Mouse (Mus musculus): ENCODE measurements around the gene Jak1. TPM values are rescaled to one million over a fixed set of nuclear protein-coding genes. Genes with fewer than 3 reads are reported as not detected.

The Jak1 gene
- total RNA-seq, 1 experiment, result 22.5 TPM

DNA sequence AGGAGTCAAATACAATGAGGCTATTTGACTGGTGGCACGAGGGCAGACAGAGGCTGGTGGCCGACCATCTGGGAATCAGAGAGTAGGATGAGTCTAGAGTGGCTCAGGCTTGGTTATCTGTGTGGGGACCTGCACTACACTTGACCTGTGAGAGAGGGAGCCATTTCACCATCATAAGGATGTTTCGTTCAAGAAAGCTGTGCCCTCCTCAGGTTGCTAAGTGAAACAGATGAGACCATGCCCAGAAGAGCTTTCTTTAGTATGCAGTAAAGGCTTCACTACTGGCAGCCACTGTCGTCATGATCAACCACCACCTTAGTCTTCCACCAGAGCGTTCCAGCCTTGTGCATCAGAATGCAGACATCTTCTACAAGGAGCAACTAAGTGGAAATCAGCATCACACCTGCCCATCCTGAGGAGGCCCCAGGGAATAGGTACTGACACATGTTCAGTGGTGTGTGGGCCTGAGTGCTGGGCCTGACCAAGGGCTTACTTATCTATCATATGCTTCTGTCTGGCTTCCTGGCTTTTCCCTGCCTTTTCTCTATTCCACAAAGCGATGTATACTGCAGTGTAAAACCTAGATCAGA is 96.8 kb downstream of the Jak1 start:
- Histone ChIP-seq H3K27ac (ENCODE audit: insufficient read depth, low read depth, low read length, poor library complexity, severe bottlenecking) (no peak overlapping the region), H3K4me1 (ENCODE audit: control insufficient read depth in 2 of 2, insufficient read depth in 2 of 2, low read length in 2 of 2, poor library complexity in 1 of 2) (no peaks in the 10 kb centered on the region), H3K36me3 (ENCODE audit: control insufficient read depth, insufficient read depth, low read length, poor library complexity, severe bottlenecking) (peaks cover 4% of the 10 kb centered on the region; the same call in 1 of the 2 replicates), H3K9ac (ENCODE audit: insufficient read depth, low read depth, low read length, poor library complexity, severe bottlenecking) (no peak overlapping the region), H3K4me3 (ENCODE audit: insufficient read depth in 1 of 2, low read depth in 1 of 2, low read length in 2 of 2, poor library complexity in 1 of 2, severe bottlenecking in 1 of 2) (no peak overlapping the region), H3K9me3 (ENCODE audit: control insufficient read depth, insufficient read depth, low read depth, low read length) (no peaks in the 10 kb centered on the region)
- TF ChIP-seq ZC3H11A (IDR thresholded peaks at IDR 0.05; ENCODE audit: borderline replicate concordance, low read depth, low read length) (0 out of 2 replicates have a peak, but pooled peaks have one; percentile 26), ZNF384 (IDR thresholded peaks at IDR 0.05; ENCODE audit: low read depth, low read length) (no peak)
- in situ Hi-C loops (cut with MboI; ENCODE audit: low sequenced_read_pairs in 2 of 2, unreplicated experiment in 2 of 2), result loop anchor here in 1 of 2 experiments (10.0 kb wide), 1 partner anchor 157 kb away; no protein-coding TSS in a partner anchor
- peak; percentile 17 for DNase-seq (ENCODE audit: low read depth, low spot score)

DNA sequence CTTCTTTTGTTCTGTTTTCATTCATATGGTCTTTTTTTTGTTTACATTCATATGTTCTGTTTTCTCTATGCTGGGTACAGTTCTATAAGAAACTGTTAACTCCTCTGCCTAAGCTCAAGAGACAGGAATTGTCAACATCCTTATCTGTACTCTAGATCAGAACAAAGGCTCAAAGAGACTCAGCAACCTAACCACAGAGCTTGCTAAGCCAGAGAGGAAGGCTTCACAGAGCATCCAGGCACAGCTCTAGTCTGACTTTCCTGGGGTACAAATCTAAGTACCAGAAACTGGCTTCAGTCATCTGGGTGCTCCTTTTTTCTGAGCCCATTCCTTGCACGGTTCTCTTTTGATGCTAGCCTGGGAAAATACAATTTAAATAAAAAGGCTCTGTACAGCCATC is 97.3 kb downstream of the Jak1 start:
- Histone ChIP-seq H3K36me3 (ENCODE audit: control insufficient read depth, insufficient read depth, low read length, poor library complexity, severe bottlenecking) (peaks cover 4% of the 10 kb centered on the region; the same call in 1 of the 2 replicates), H3K4me1 (ENCODE audit: control insufficient read depth in 2 of 2, insufficient read depth in 2 of 2, low read length in 2 of 2, poor library complexity in 1 of 2) (no peaks in the 10 kb centered on the region), H3K9ac (ENCODE audit: insufficient read depth, low read depth, low read length, poor library complexity, severe bottlenecking) (no peak overlapping the region), H3K4me3 (ENCODE audit: insufficient read depth in 1 of 2, low read depth in 1 of 2, low read length in 2 of 2, poor library complexity in 1 of 2, severe bottlenecking in 1 of 2) (no peak overlapping the region), H3K9me3 (ENCODE audit: control insufficient read depth, insufficient read depth, low read depth, low read length) (no peaks in the 10 kb centered on the region), H3K27ac (ENCODE audit: insufficient read depth, low read depth, low read length, poor library complexity, severe bottlenecking) (no peak overlapping the region)
- in situ Hi-C loops (cut with MboI; ENCODE audit: low sequenced_read_pairs in 2 of 2, unreplicated experiment in 2 of 2), result loop anchor here in 1 of 2 experiments (10.0 kb wide), 1 partner anchor 157 kb away; no protein-coding TSS in a partner anchor
- TF ChIP-seq MAFK (IDR thresholded peaks at IDR 0.05; ENCODE audit: insufficient read depth, low read depth, low read length) (no peak), HCFC1 (IDR thresholded peaks at IDR 0.05; ENCODE audit: borderline replicate concordance, insufficient read depth, low read length) (no peak), ZNF384 (IDR thresholded peaks at IDR 0.05; ENCODE audit: low read depth, low read length) (no peak), CHD2 (IDR thresholded peaks at IDR 0.05; ENCODE audit: low read depth, low read length) (no peak), ZC3H11A (IDR thresholded peaks at IDR 0.05; ENCODE audit: borderline replicate concordance, low read depth, low read length) (no peak)
- DNase-seq (ENCODE audit: low read depth, low spot score), result no peak

DNA sequence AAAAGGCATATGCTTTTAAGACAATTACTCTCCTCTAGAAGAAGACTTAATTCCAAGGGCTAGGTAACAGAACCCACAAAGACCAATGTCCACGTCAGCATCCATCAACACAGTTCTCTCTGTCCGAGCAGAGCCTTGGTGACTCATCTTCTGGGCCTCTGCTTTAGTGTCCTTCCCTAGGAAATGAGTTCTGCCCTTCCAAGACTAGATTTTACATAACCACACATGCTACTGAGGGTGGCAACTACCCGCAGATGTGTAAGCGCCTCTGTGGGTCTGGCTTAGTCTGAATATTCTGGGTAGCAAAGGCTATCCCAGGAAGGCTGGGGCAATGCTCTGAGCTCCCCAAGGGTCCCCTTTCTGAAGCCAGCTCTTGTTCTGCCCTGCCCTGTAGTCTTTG is 99.3 kb downstream of the Jak1 start:
- Histone ChIP-seq H3K4me1 (ENCODE audit: control insufficient read depth in 2 of 2, insufficient read depth in 2 of 2, low read length in 2 of 2, poor library complexity in 1 of 2) (no peaks in the 10 kb centered on the region), H3K36me3 (ENCODE audit: control insufficient read depth, insufficient read depth, low read length, poor library complexity, severe bottlenecking) (peaks cover 8% of the 10 kb centered on the region; the same call in 1 of the 2 replicates), H3K9me3 (ENCODE audit: control insufficient read depth, insufficient read depth, low read depth, low read length) (no peaks in the 10 kb centered on the region), H3K4me3 (ENCODE audit: insufficient read depth in 1 of 2, low read depth in 1 of 2, low read length in 2 of 2, poor library complexity in 1 of 2, severe bottlenecking in 1 of 2) (no peak overlapping the region), H3K9ac (ENCODE audit: insufficient read depth, low read depth, low read length, poor library complexity, severe bottlenecking) (no peak overlapping the region), H3K27ac (ENCODE audit: insufficient read depth, low read depth, low read length, poor library complexity, severe bottlenecking) (no peak overlapping the region)
- DNase-seq (ENCODE audit: low read depth, low spot score), result no peak
- TF ChIP-seq CHD2 (IDR thresholded peaks at IDR 0.05; ENCODE audit: low read depth, low read length) (no peak), ZC3H11A (IDR thresholded peaks at IDR 0.05; ENCODE audit: borderline replicate concordance, low read depth, low read length) (no peak), HCFC1 (IDR thresholded peaks at IDR 0.05; ENCODE audit: borderline replicate concordance, insufficient read depth, low read length) (no peak), ZNF384 (IDR thresholded peaks at IDR 0.05; ENCODE audit: low read depth, low read length) (no peak)
- in situ Hi-C loops (cut with MboI; ENCODE audit: low sequenced_read_pairs in 2 of 2, unreplicated experiment in 2 of 2), result loop anchor here in 1 of 2 experiments (10.0 kb wide), 1 partner anchor 159 kb away; no protein-coding TSS in a partner anchor

DNA sequence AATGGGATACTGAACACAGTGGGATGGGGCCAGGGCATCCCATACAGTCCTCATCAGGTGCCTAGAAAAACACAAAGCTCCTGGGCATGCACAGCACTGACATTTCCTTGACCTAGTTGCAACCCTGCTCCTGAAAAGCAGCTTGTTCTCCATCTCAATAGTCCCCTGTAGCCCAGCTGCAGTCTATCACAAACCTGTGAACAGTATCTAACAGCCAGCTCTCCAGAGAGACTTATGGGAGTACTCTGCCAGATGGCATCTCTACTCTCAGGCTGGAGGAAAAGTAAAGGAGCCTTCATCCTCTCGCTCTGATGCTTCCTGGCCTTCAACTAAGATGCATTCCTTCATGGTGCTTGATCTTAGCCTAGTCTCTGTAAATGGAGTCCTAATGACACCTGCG is 100.4 kb downstream of the Jak1 start:
- H3K27ac ChIP-seq (ENCODE audit: insufficient read depth, low read depth, low read length, poor library complexity, severe bottlenecking), result no peak overlapping the region
- no peaks in the 10 kb centered on the region for H3K9me3 ChIP-seq (ENCODE audit: control insufficient read depth, insufficient read depth, low read depth, low read length)
- in situ Hi-C loops (cut with MboI; ENCODE audit: low sequenced_read_pairs in 2 of 2, unreplicated experiment in 2 of 2), result loop anchor here in 1 of 2 experiments (10.0 kb wide), 1 partner anchor 160 kb away; no protein-coding TSS in a partner anchor
- H3K36me3 ChIP-seq (ENCODE audit: control insufficient read depth, insufficient read depth, low read length, poor library complexity, severe bottlenecking), result peaks cover 8% of the 10 kb centered on the region; the same call in 1 of the 2 replicates
- H3K4me1 ChIP-seq (ENCODE audit: control insufficient read depth in 2 of 2, insufficient read depth in 2 of 2, low read length in 2 of 2, poor library complexity in 1 of 2), result no peaks in the 10 kb centered on the region
- TF ChIP-seq CHD2 (IDR thresholded peaks at IDR 0.05; ENCODE audit: low read depth, low read length) (no peak), ZNF384 (IDR thresholded peaks at IDR 0.05; ENCODE audit: low read depth, low read length) (no peak), HCFC1 (IDR thresholded peaks at IDR 0.05; ENCODE audit: borderline replicate concordance, insufficient read depth, low read length) (no peak), ZC3H11A (IDR thresholded peaks at IDR 0.05; ENCODE audit: borderline replicate concordance, low read depth, low read length) (no peak), MAFK (IDR thresholded peaks at IDR 0.05; ENCODE audit: insufficient read depth, low read depth, low read length) (no peak)
- DNase-seq (ENCODE audit: low read depth, low spot score), result no peak
- H3K9ac ChIP-seq (ENCODE audit: insufficient read depth, low read depth, low read length, poor library complexity, severe bottlenecking), result no peak overlapping the region
- no peak overlapping the region for H3K4me3 ChIP-seq (ENCODE audit: insufficient read depth in 1 of 2, low read depth in 1 of 2, low read length in 2 of 2, poor library complexity in 1 of 2, severe bottlenecking in 1 of 2)
